Mouse (Mus musculus): ENCODE results near the gene Duxf3.

GRCm38 (mm10) chr10:58255213-58255892, 22.9 kb upstream of the Duxf3 start, which contains the start of gene Gcc2:
- TF ChIP-seq FLI1 (IDR thresholded peaks at IDR 0.05; ENCODE audit: low read length), result no peak
- TF ChIP-seq GATA1 (IDR thresholded peaks at IDR 0.05; ENCODE audit: borderline replicate concordance, low read length), result no peak

Measured in megakaryocyte, embryonic 14.5 days (primary cell).